Mouse (Mus musculus) myocyte (in vitro differentiated cells): ENCODE measurements around the gene Epha6.

Experiments used
- POLR2A ChIP-seq: IDR thresholded peaks from one replicate; pipeline ENCODE4 v1.6.1; 2011; ENCODE audit warnings: low read depth, mild to moderate bottlenecking, control low read depth, moderate library complexity; ENCODE audit not compliant: insufficient read length
- USF1 ChIP-seq: IDR thresholded peaks from one replicate; pipeline ENCODE4 v1.6.1; 2011; ENCODE audit warnings: low read depth, mild to moderate bottlenecking, control low read depth, moderate library complexity

GRCm38 (mm10) chr16:60392961-60393360, 212.4 kb downstream of the Epha6 start:
- TF ChIP-seq POLR2A (no peak), USF1 (no peak)
